Mouse (Mus musculus) midbrain, embryonic 16.5 days (tissue): Measurements from ENCODE around the gene Elovl1. TPM values are rescaled to one million over a fixed set of nuclear protein-coding genes. Genes with fewer than 3 reads are reported as not detected.
A peak's percentile ranks its signal among the peaks of the same experiment; 100 is the strongest.

Experiments
- ATAC-seq: fragments of 200-750 bp; cut with Nextera tagmentation; 2 replicates; pipeline ENCODE4 v1.8.0; 2017; ENCODE audit warnings: moderate TSS enrichment
- H3K27ac ChIP-seq: fragments of 300-500 bp; sonication (generic); 2 replicates; pipeline ENCODE4 v1.5.1; 2014; ENCODE audit warnings: mild to moderate bottlenecking, low read length, mixed read lengths
- H3K27me3 ChIP-seq: fragments of 300-500 bp; sonication (generic); 2 replicates; pipeline ENCODE4 v1.6.1; 2014; ENCODE audit warnings: low read depth, low read length, mixed read lengths; ENCODE audit not compliant: control insufficient read depth, insufficient read depth
- H3K36me3 ChIP-seq: fragments of 300-500 bp; sonication (generic); 2 replicates; pipeline ENCODE4 v1.6.1; 2014; ENCODE audit warnings: mild to moderate bottlenecking, low read length, moderate library complexity, mixed read lengths; ENCODE audit not compliant: control insufficient read depth, insufficient read depth
- H3K4me1 ChIP-seq: fragments of 300-500 bp; sonication (generic); 2 replicates; pipeline ENCODE4 v1.6.1; 2014; ENCODE audit warnings: mild to moderate bottlenecking, low read length, mixed read lengths; ENCODE audit not compliant: control insufficient read depth, insufficient read depth
- H3K4me2 ChIP-seq: fragments of 300-500 bp; sonication (generic); 2 replicates; pipeline ENCODE4 v1.6.1; 2014; ENCODE audit warnings: mild to moderate bottlenecking, low read length, mixed read lengths
- H3K4me3 ChIP-seq: fragments of 300-500 bp; sonication (generic); 2 replicates; pipeline ENCODE4 v1.5.1; 2014; ENCODE audit warnings: low read depth, mild to moderate bottlenecking, low read length, moderate library complexity, mixed read lengths
- H3K9ac ChIP-seq: fragments of 300-500 bp; sonication (generic); 2 replicates; pipeline ENCODE4 v1.6.1; 2014; ENCODE audit warnings: low read depth, low read length, mixed read lengths
- H3K9me3 ChIP-seq: fragments of 300-500 bp; sonication (generic); replicated peaks from 2 replicates; pipeline ENCODE4 v1.6.1; 2014; ENCODE audit warnings: mild to moderate bottlenecking, low read length, mixed read lengths; ENCODE audit not compliant: control insufficient read depth, poor library complexity, severe bottlenecking
- WGBS: fragments of 180-500 bp; shearing (Covaris S2); extraction: QIAGEN DNeasy Blood & Tissue Kit; methylation state at CpG from one replicate; pipeline ENCODE4 v1.1.7; 2014; 5-methylcytosine and 5-hydroxymethylcytosine counted together
- polyA plus RNA-seq: library from polyadenylated mRNA; unstranded; fragments of >200 nt; fragmentation: Nextera tagmentation; extraction: Ambion mirVana; gene quantifications from 2 replicates; pipeline ENCODE4 v1.2.1, GENCODE M21; 2015

Gene Elovl1
- polyA plus RNA-seq, 1 experiment from 2014 or later = 26.1 TPM

GRCm38 (mm10) chr4:118401918-118402317 lies 26.0 kb upstream of the Elovl1 start:
- H3K36me3 ChIP-seq = peaks cover 47% of the 10 kb centered on the region
- H3K4me3 ChIP-seq = no peak overlapping the region
- no peak for ATAC-seq
- no peaks in the 10 kb centered on the region for H3K27me3 ChIP-seq
- no peaks in the 10 kb centered on the region for H3K9me3 ChIP-seq
- no peak overlapping the region for H3K27ac ChIP-seq
- no peaks in the 10 kb centered on the region for H3K4me1 ChIP-seq
- 97% methylated on average over 5 of the region's 5 CpGs for whole genome bisulfite sequencing
- no peak overlapping the region for H3K4me2 ChIP-seq
- no peak overlapping the region for H3K9ac ChIP-seq

- Histone ChIP-seq H3K9ac (no peak overlapping the region), H3K4me3 (no peak overlapping the region), H3K27ac (no peak overlapping the region), H3K9me3 (no peaks in the 10 kb centered on the region), H3K4me2 (no peak overlapping the region), H3K4me1 (peaks cover under 1% of the 10 kb centered on the region; the same call in 1 of the 2 replicates), H3K27me3 (no peaks in the 10 kb centered on the region), H3K36me3 (peaks cover 44% of the 10 kb centered on the region)
- WGBS = 91% methylated on average over 12 of the region's 12 CpGs
- no peak for ATAC-seq
These were observed 25.2 kb upstream of the Elovl1 start for GRCm38 (mm10) chr4:118402701-118403100.

- Histone ChIP-seq H3K27ac (peak within 1 kb of the TSS; percentile 70), H3K27me3 (no peaks in the 10 kb centered on the region)
- WGBS = under 1% methylated on average over 45 of the region's 53 CpGs
These were observed 18.6 kb upstream of the Elovl1 start, which contains the start of the genes Szt2 and Med8 for GRCm38 (mm10) chr4:118409142-118409900. TSS of gene Szt2 (minus strand) at chr4:118409273. TSS of gene Med8 (plus strand) at chr4:118409337.

GRCm38 (mm10) chr4:118410871-118411270 lies 17.0 kb upstream of the Elovl1 start:
- no peak for ATAC-seq
- Histone ChIP-seq H3K36me3 (peaks cover 23% of the 10 kb centered on the region), H3K27ac (no peak overlapping the region), H3K9me3 (no peaks in the 10 kb centered on the region), H3K4me1 (peaks cover 18% of the 10 kb centered on the region), H3K9ac (no peak overlapping the region), H3K4me2 (no peak overlapping the region), H3K27me3 (no peaks in the 10 kb centered on the region), H3K4me3 (no peak overlapping the region)
- 97% methylated on average over 5 of the region's 5 CpGs for WGBS

More at GRCm38 (mm10) chr4:118409142-118409900, 18.6 kb upstream of the Elovl1 start, which contains the start of the genes Szt2 and Med8:
- peaks cover 18% of the 10 kb centered on the region for H3K4me1 ChIP-seq
- peaks cover 17% of the 10 kb centered on the region for H3K36me3 ChIP-seq
- ATAC-seq = peak; percentile 95
- no peaks in the 10 kb centered on the region for H3K9me3 ChIP-seq
- H3K4me2 ChIP-seq = peak within 1 kb of the TSS; percentile 86
- peak within 1 kb of the TSS; percentile 96 for H3K4me3 ChIP-seq
- H3K9ac ChIP-seq = peak within 1 kb of the TSS; percentile 88

- Histone ChIP-seq H3K9me3 (no peaks in the 10 kb centered on the region), H3K27me3 (no peaks in the 10 kb centered on the region), H3K4me2 (no peak overlapping the region), H3K9ac (no peak overlapping the region), H3K27ac (no peak overlapping the region), H3K36me3 (peaks cover 32% of the 10 kb centered on the region), H3K4me1 (peaks cover 10% of the 10 kb centered on the region), H3K4me3 (no peak overlapping the region)
- 96% methylated on average over 5 of the region's 5 CpGs for WGBS
- ATAC-seq = no peak
These were observed 14.3 kb upstream of the Elovl1 start for GRCm38 (mm10) chr4:118413553-118413952.

- 97% methylated on average over 2 of the region's 2 CpGs for WGBS
- peaks cover 36% of the 10 kb centered on the region for H3K36me3 ChIP-seq
- no peak for ATAC-seq
- H3K4me3 ChIP-seq = no peak overlapping the region
- H3K4me1 ChIP-seq = no peaks in the 10 kb centered on the region
- H3K9me3 ChIP-seq = no peaks in the 10 kb centered on the region
- H3K9ac ChIP-seq = no peak overlapping the region
- no peak overlapping the region for H3K4me2 ChIP-seq
- no peaks in the 10 kb centered on the region for H3K27me3 ChIP-seq
- H3K27ac ChIP-seq = no peak overlapping the region
These were observed 12.1 kb upstream of the Elovl1 start for GRCm38 (mm10) chr4:118415779-118416178.

GRCm38 (mm10) chr4:118416329-118416728 lies 11.6 kb upstream of the Elovl1 start:
- Histone ChIP-seq H3K27me3 (no peaks in the 10 kb centered on the region), H3K9me3 (no peaks in the 10 kb centered on the region), H3K4me3 (no peak overlapping the region), H3K36me3 (peaks cover 36% of the 10 kb centered on the region), H3K4me1 (no peaks in the 10 kb centered on the region), H3K9ac (no peak overlapping the region), H3K27ac (no peak overlapping the region), H3K4me2 (no peak overlapping the region)
- WGBS = 94% methylated on average over 5 of the region's 5 CpGs
- ATAC-seq = no peak

GRCm38 (mm10) chr4:118417112-118417797 lies 10.6 kb upstream of the Elovl1 start:
- no peaks in the 10 kb centered on the region for H3K27me3 ChIP-seq
- no peak overlapping the region for H3K4me3 ChIP-seq
- peaks cover 32% of the 10 kb centered on the region for H3K36me3 ChIP-seq
- no peak overlapping the region for H3K4me2 ChIP-seq
- no peak overlapping the region for H3K27ac ChIP-seq
- no peaks in the 10 kb centered on the region for H3K4me1 ChIP-seq
- ATAC-seq = no peak
- no peaks in the 10 kb centered on the region for H3K9me3 ChIP-seq
- no peak overlapping the region for H3K9ac ChIP-seq
- 79% methylated on average over 13 of the region's 13 CpGs for WGBS

- WGBS = 97% methylated on average over 3 of the region's 3 CpGs
- Histone ChIP-seq H3K27ac (no peak overlapping the region), H3K4me3 (no peak overlapping the region), H3K27me3 (no peaks in the 10 kb centered on the region), H3K9ac (no peak overlapping the region), H3K36me3 (peaks cover 14% of the 10 kb centered on the region), H3K4me1 (no peaks in the 10 kb centered on the region), H3K9me3 (no peaks in the 10 kb centered on the region), H3K4me2 (no peak overlapping the region)
- no peak for ATAC-seq
These were observed 6.5 kb upstream of the Elovl1 start for GRCm38 (mm10) chr4:118421384-118421783.
